Mouse (Mus musculus): ENCODE measurements around the gene Ap1m1.

Ap1m1 gene

GRCm38 (mm10) chr8:72239499-72240402 is at the start of gene Ap1m1:
Gene Ap1m1 (plus strand): TSS chr8:72240018.
- in situ Hi-C loops (cut with MboI; ENCODE audit: unreplicated experiment in 2 of 2) = loop anchor here in 1 of 2 experiments (5.0 kb wide), 1 partner anchor 62 kb away; no protein-coding TSS in a partner anchor

- in situ Hi-C loops (cut with MboI; ENCODE audit: unreplicated experiment in 2 of 2) = loop anchor here in 1 of 2 experiments (25.0 kb wide), 1 partner anchor 1053 kb away; no protein-coding TSS in a partner anchor
Observed at GRCm38 (mm10) chr8:72190215-72190539, 49.6 kb upstream of the Ap1m1 start.

- in situ Hi-C loops (cut with MboI; ENCODE audit: unreplicated experiment in 2 of 2) = loop anchor here in 1 of 2 experiments (25.0 kb wide), 1 partner anchor 1055 kb away; no protein-coding TSS in a partner anchor
Observed at GRCm38 (mm10) chr8:72192065-72192464, 47.8 kb upstream of the Ap1m1 start.

DNA sequence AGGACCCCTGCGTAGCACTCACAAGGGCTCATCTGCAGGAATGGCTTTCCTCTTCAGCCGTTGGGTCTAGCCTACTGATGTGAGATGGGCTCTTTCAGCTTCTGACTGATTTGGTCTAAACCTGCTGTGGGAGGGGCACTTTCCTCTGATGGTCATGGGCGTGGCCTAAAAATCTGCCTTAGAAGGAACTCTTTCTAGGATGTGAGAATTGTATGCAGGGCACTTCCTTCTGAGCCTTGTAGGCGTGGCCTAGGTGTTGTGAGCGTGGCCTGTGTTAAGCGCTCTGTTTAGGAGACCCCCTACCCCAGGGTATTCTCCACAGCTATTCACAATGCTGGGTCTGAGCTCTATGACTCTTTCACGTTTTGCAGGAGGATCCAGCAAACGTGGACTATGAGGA is 41.8 kb upstream of the Ap1m1 start:
- in situ Hi-C loops (cut with MboI; ENCODE audit: unreplicated experiment in 2 of 2) = loop anchor here in 1 of 2 experiments (25.0 kb wide), 1 partner anchor 1061 kb away; no protein-coding TSS in a partner anchor

DNA sequence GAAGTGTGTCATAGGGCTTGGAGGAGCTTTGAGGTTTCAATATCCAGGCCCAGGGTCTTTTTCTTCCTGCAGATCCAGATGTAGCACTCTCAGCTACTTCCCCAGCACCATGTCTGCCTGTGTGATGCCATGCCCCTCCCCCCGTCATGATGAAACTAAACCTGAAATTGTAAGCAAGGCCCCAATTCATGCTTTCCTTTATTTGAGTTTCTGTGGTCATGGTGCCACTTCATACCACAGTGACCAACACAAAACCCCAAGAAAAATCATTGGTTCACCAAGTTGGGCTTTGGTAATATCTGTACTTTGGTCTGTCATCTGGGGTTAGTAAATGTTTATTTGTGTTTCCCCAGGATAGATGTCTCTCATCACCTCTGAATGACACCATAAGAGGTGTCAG is 31.2 kb upstream of the Ap1m1 start:
- in situ Hi-C loops (cut with MboI; ENCODE audit: unreplicated experiment in 2 of 2) = no loop called here

DNA sequence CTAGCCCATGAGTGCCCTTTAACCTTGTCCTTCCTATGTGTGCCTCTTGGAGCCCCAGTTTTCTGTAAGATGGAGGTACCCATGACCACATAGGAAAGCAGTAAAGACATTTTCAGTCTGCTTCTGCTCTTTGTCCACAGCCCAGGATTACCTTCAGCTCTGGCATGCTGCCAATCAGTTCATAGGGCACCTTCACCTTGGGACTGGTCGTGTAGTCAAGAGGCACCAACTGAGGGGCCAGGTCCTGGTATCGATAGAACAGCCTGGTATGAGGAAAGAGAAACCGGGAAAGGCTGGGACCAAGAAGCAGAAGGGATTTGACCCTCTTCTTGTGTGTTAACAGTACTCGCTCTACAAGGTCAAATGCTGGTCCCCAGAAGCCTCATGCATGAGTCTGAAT is 29.6 kb upstream of the Ap1m1 start:
- in situ Hi-C loops (cut with MboI; ENCODE audit: unreplicated experiment in 2 of 2) = loop anchor here in 1 of 2 experiments (5.0 kb wide), 1 partner anchor 33 kb away; no protein-coding TSS in a partner anchor

- in situ Hi-C loops (cut with MboI; ENCODE audit: unreplicated experiment in 2 of 2) = loop anchor here in 1 of 2 experiments (5.0 kb wide), 1 partner anchor 33 kb away; no protein-coding TSS in a partner anchor
Observed at GRCm38 (mm10) chr8:72210710-72211109, 29.1 kb upstream of the Ap1m1 start.

GRCm38 (mm10) chr8:72211846-72212245 is 28.0 kb upstream of the Ap1m1 start:
- in situ Hi-C loops (cut with MboI; ENCODE audit: unreplicated experiment in 2 of 2) = loop anchor here in 1 of 2 experiments (5.0 kb wide), 1 partner anchor 35 kb away; no protein-coding TSS in a partner anchor

GRCm38 (mm10) chr8:72212751-72213150 is 27.1 kb upstream of the Ap1m1 start, which contains the start of gene Cib3:
Gene Cib3 (minus strand): TSS chr8:72212837.
- in situ Hi-C loops (cut with MboI; ENCODE audit: unreplicated experiment in 2 of 2) = loop anchor here in 1 of 2 experiments (5.0 kb wide), 1 partner anchor 35 kb away; no protein-coding TSS in a partner anchor

- in situ Hi-C loops (cut with MboI; ENCODE audit: unreplicated experiment in 2 of 2) = loop anchor here in 1 of 2 experiments (5.0 kb wide), 1 partner anchor 36 kb away; no protein-coding TSS in a partner anchor
Observed at GRCm38 (mm10) chr8:72213536-72213935, 26.3 kb upstream of the Ap1m1 start, which contains the start of gene Gm11034. Gene Gm11034 (minus strand): TSS chr8:72213636.

GRCm38 (mm10) chr8:72215060-72215459 is 24.8 kb upstream of the Ap1m1 start:
- in situ Hi-C loops (cut with MboI; ENCODE audit: unreplicated experiment in 2 of 2) = no loop called here

DNA sequence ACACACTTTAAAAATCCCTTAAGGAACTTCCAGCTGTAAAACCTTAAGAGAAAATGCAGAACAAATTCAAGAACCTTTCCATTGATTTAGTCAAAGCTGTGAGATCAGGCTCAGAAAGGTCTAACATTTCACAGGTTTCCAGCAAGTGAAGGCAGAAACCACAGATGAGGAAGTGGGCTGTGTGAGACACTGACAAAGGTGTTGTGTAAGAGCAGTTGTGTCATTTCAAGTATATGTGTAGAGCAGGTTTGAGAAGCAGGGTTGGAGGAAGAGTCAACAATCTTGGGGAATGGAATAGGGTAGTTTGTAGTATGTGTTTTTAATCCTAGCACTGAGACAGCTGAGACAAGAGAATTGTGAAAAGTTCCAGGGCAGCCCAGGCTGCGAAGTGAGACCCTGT is 23.9 kb upstream of the Ap1m1 start:
- in situ Hi-C loops (cut with MboI; ENCODE audit: unreplicated experiment in 2 of 2) = no loop called here

- in situ Hi-C loops (cut with MboI; ENCODE audit: unreplicated experiment in 2 of 2) = no loop called here
Observed at GRCm38 (mm10) chr8:72218781-72219540, 20.9 kb upstream of the Ap1m1 start.

- in situ Hi-C loops (cut with MboI; ENCODE audit: unreplicated experiment in 2 of 2) = no loop called here
Observed at GRCm38 (mm10) chr8:72219541-72220363, 20.1 kb upstream of the Ap1m1 start, which contains the start of gene Fam32a. Gene Fam32a (plus strand): TSS chr8:72219730.

GRCm38 (mm10) chr8:72220758-72221157 is 19.1 kb upstream of the Ap1m1 start:
- in situ Hi-C loops (cut with MboI; ENCODE audit: unreplicated experiment in 2 of 2) = no loop called here

DNA sequence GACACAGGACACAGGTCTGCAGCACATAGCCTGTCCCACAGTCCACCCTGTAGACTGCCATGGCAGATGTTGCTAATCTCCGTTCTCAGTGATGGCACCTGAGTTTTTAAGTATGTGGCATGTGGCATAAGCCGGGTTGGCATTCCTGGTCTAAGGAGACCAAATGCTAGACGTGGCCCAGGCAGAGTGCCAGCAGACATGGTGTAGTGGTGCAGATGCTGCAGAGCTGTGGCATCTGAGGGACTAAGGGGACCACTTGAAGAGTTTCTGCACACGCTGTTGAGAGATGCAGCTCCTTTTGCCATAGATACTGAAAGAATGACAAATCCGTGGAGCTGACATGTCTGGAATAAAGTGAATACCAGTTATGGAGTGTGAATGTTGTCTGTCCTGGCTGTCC is 17.2 kb upstream of the Ap1m1 start:
- in situ Hi-C loops (cut with MboI; ENCODE audit: unreplicated experiment in 2 of 2) = no loop called here

DNA sequence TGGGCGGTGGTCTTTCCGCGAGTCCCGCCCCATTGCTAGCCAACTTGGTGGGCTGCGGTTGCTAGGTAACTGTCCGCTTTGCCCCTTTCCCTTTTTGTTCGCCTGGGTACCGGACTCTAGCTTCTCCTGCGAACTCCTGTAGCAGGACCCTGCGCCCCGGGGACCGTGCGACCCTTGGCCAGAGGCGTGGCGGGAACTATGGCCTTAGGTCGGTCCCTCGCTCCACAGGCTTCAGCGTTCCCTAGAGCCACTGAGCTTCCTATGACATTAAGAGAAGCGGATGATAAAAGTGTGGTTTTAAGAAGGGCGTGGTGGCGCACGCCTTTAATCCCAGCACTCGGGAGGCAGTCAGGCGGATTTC is 565 bp downstream of the Ap1m1 start:
- in situ Hi-C loops (cut with MboI; ENCODE audit: unreplicated experiment in 2 of 2) = loop anchor here in 1 of 2 experiments (5.0 kb wide), 1 partner anchor 63 kb away; no protein-coding TSS in a partner anchor

DNA sequence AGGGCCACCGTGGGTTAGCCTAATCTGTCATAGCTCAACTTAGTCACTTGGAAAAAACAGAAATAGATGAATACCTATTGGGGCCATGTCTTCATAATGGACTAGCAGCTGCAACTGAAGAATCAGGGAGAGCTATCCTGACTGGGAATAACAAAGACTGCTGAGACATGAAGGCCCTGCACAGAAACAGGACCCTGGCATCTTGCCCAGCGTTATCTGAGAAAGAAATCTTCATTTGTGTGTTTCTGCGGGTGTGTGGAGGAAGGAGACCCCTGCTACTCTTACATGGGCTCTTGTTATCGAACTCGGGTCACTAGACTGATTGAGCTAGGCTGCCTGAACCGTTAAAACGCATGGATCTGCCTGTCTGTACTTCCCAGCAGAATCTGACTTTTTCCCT is 1.1 kb downstream of the Ap1m1 start:
- in situ Hi-C loops (cut with MboI; ENCODE audit: unreplicated experiment in 2 of 2) = loop anchor here in 1 of 2 experiments (5.0 kb wide), 1 partner anchor 64 kb away; no protein-coding TSS in a partner anchor

DNA sequence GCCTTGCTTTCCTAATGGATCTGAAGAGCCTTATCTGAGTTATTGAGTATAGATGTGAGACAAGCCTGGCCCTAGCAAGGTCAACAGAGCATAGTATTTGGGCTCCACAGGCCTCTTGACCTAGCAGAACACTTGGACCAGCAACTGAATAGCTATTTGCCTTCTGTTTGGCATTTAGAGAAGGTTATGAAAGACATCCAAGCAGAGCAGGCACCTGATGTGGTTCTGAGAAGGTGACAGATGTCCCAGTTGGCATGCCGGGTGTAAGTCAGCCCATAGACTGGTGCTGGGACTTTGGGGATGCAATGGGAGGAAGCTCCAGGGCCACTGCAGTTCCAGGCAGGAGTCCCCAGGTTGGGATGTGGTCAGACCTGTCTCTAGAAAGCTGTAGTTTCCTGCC is 2.4 kb downstream of the Ap1m1 start:
- in situ Hi-C loops (cut with MboI; ENCODE audit: unreplicated experiment in 2 of 2) = loop anchor here in 1 of 2 experiments (5.0 kb wide), 1 partner anchor 65 kb away; no protein-coding TSS in a partner anchor

DNA sequence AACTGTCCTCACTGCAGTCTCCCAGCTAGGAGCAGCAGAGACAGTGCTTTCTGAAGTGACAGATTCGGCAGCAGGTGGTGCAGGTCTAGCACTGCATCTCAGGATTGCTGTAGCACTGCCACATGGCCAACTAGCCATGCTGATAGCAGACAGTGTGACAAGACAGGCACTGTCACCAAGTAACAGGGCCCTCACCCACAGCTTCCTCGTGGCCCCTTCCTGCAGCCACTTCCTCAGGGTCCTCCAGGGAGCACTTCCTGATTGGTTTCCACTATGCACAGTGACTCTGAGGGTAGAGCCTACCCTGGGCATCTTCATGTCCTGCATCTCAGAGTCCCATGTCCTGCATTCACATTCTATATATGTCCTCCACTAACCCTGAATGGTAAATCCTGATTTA is 4.8 kb downstream of the Ap1m1 start:
- in situ Hi-C loops (cut with MboI; ENCODE audit: unreplicated experiment in 2 of 2) = loop anchor here (5.0 kb wide), 1 partner anchor 67 kb away; no protein-coding TSS in a partner anchor
